Mouse (Mus musculus) liver, embryonic 16.5 days (tissue): Measurements from ENCODE around the gene Padi1. TPM values are rescaled to one million over a fixed set of nuclear protein-coding genes. Genes with fewer than 3 reads are reported as not detected.

Source experiments
- ATAC-seq: fragments of 200-750 bp; cut with Nextera tagmentation; 2 replicates; pipeline ENCODE4 v1.8.0; 2017; ENCODE audit warnings: low read depth, mild to moderate bottlenecking, moderate number of reproducible peaks, moderate library complexity
- H3K27ac ChIP-seq: fragments of 300-500 bp; sonication (generic); 2 replicates; pipeline ENCODE4 v1.5.1; 2014; ENCODE audit warnings: mild to moderate bottlenecking, low read length
- H3K27me3 ChIP-seq: fragments of 300-500 bp; sonication (generic); 2 replicates; pipeline ENCODE4 v1.6.1; 2014; ENCODE audit warnings: low read depth, low read length, mixed read lengths; ENCODE audit not compliant: control insufficient read depth, insufficient read depth
- H3K36me3 ChIP-seq: fragments of 300-500 bp; sonication (generic); 2 replicates; pipeline ENCODE4 v1.6.1; 2014; ENCODE audit warnings: mild to moderate bottlenecking; ENCODE audit not compliant: control insufficient read depth, insufficient read depth
- H3K4me1 ChIP-seq: fragments of 300-500 bp; sonication (generic); 2 replicates; pipeline ENCODE4 v1.6.1; 2014; ENCODE audit warnings: low read depth, low read length, mixed read lengths; ENCODE audit not compliant: control insufficient read depth
- H3K4me2 ChIP-seq: fragments of 300-500 bp; sonication (generic); 2 replicates; pipeline ENCODE4 v1.6.1; 2014; ENCODE audit warnings: low read depth, low read length, mixed read lengths
- H3K4me3 ChIP-seq: fragments of 300-500 bp; sonication (generic); 2 replicates; pipeline ENCODE4 v1.5.1; 2014; ENCODE audit warnings: low read depth, mild to moderate bottlenecking, low read length
- H3K9ac ChIP-seq: fragments of 300-500 bp; sonication (generic); 2 replicates; pipeline ENCODE4 v1.6.1; 2014; ENCODE audit warnings: low read depth, low read length
- H3K9me3 ChIP-seq: fragments of 300-500 bp; sonication (generic); replicated peaks from 2 replicates; pipeline ENCODE4 v1.6.1; 2016; ENCODE audit warnings: low read length; ENCODE audit not compliant: control insufficient read depth
- whole genome bisulfite sequencing: fragments of 180-500 bp; shearing (Covaris S2); extraction: QIAGEN DNeasy Blood & Tissue Kit; methylation state at CpG from one replicate; pipeline ENCODE4 v1.1.7; 2014; ENCODE audit not compliant: insufficient replicate concordance; 5-methylcytosine and 5-hydroxymethylcytosine counted together
- polyA plus RNA-seq: library from polyadenylated mRNA; unstranded; fragments of >200 nt; fragmentation: Nextera tagmentation; extraction: Ambion mirVana; gene quantifications from 2 replicates; pipeline ENCODE4 v1.2.1, GENCODE M21; 2015

The Padi1 gene
- polyA plus RNA-seq, 1 experiment from 2014 or later = not detected

DNA sequence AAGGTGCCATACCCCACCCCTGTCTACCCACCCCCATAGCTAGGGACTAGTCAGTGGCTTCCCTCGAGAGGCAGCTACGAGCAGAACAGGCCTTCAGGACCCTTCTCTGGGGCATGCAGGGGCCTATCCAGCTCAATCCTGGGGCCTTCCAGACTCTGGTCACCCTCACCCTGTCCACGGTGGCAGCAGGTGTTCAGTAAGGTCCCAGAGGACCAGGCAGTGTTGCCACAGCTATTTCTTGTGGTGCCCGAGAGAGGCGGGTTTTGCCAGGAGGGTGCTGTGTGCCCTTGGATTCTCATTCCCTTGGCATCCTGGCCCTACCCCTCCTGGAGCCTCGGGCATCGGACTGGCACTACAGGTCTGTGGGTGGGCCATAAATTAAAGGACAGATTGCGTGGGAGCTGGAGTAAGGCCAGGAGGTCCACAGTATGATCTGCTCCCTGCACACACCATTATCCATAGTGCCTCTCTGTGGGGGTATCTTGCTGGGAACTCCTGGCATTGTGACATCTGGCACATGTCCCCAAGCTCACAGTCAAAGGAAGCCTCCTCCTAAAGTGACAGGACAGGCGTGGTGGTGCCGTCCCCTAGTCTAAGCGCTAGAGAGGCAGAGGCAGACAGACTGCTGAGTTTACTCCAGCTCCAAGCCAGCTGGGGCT lies 9.2 kb downstream of the Padi1 start:
- no peak overlapping the region for H3K4me3 ChIP-seq
- H3K9ac ChIP-seq = peak overlapping the region; percentile 6; the same call in 1 of the 2 replicates
- peaks cover 11% of the 10 kb centered on the region for H3K4me1 ChIP-seq
- H3K27ac ChIP-seq = no peak overlapping the region
- H3K9me3 ChIP-seq = no peaks in the 10 kb centered on the region
- 67% methylated on average over 11 of the region's 11 CpGs for WGBS
- no peak overlapping the region for H3K4me2 ChIP-seq
- ATAC-seq = no peak
- no peaks in the 10 kb centered on the region for H3K36me3 ChIP-seq
- H3K27me3 ChIP-seq = peaks cover 11% of the 10 kb centered on the region

GRCm38 (mm10) chr4:140835682-140836081 lies 9.9 kb downstream of the Padi1 start:
- Histone ChIP-seq H3K4me3 (no peak overlapping the region), H3K36me3 (no peaks in the 10 kb centered on the region), H3K9me3 (no peaks in the 10 kb centered on the region), H3K9ac (peak overlapping the region; percentile 6; the same call in 1 of the 2 replicates), H3K27ac (no peak overlapping the region), H3K4me1 (peaks cover 11% of the 10 kb centered on the region), H3K4me2 (peak overlapping the region; percentile 27; the same call in 1 of the 2 replicates), H3K27me3 (peaks cover 11% of the 10 kb centered on the region)
- WGBS = 5% methylated on average over 10 of the region's 10 CpGs
- peak; percentile 82 for ATAC-seq

- WGBS = 66% methylated on average over 6 of the region's 6 CpGs
- no peak for ATAC-seq
- peaks cover 11% of the 10 kb centered on the region for H3K27me3 ChIP-seq
Observed at GRCm38 (mm10) chr4:140834327-140834934, 11.1 kb downstream of the Padi1 start.

DNA sequence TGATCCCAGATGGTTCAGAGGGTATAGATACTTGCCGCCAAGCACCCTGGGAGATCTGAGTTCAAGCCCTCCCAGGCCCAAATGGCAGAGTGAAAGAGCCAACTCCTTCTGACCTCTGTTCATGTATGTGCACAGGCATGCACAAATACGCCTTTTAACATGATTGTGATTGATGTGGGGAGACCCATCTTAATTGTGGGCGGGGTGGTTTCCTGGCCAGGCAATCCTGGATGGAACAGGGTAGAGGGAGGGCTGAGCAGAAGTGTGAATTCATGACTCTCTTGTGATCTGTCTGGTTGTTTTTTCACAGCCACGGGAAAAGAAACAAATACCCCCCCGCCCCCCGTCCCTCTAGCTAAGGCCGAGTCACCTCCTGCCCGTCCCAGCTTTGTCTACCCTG lies 12.8 kb downstream of the Padi1 start:
- ATAC-seq = no peak
- H3K9me3 ChIP-seq = no peaks in the 10 kb centered on the region
- no peak overlapping the region for H3K9ac ChIP-seq
- 39% methylated on average over 8 of the region's 8 CpGs for WGBS
- H3K4me2 ChIP-seq = no peak overlapping the region
- no peak overlapping the region for H3K27ac ChIP-seq
- no peak overlapping the region for H3K4me3 ChIP-seq
- H3K4me1 ChIP-seq = peaks cover 11% of the 10 kb centered on the region
- H3K36me3 ChIP-seq = no peaks in the 10 kb centered on the region
- H3K27me3 ChIP-seq = peaks cover 15% of the 10 kb centered on the region

More at GRCm38 (mm10) chr4:140834327-140834934, 11.1 kb downstream of the Padi1 start:
- peaks cover 11% of the 10 kb centered on the region for H3K4me1 ChIP-seq
- no peaks in the 10 kb centered on the region for H3K36me3 ChIP-seq
- H3K4me3 ChIP-seq = no peak overlapping the region
- no peaks in the 10 kb centered on the region for H3K9me3 ChIP-seq
- H3K9ac ChIP-seq = no peak overlapping the region
- no peak overlapping the region for H3K27ac ChIP-seq
- no peak overlapping the region for H3K4me2 ChIP-seq

GRCm38 (mm10) chr4:140831808-140832207 lies 13.8 kb downstream of the Padi1 start:
- ATAC-seq = no peak; the same call in 1 of the 2 replicates
- 64% methylated on average over 4 of the region's 4 CpGs for WGBS
- H3K4me2 ChIP-seq = no peak overlapping the region
- H3K27me3 ChIP-seq = peaks cover 15% of the 10 kb centered on the region
- no peak overlapping the region for H3K9ac ChIP-seq
- no peak overlapping the region for H3K4me3 ChIP-seq
- no peaks in the 10 kb centered on the region for H3K9me3 ChIP-seq
- peaks cover 11% of the 10 kb centered on the region for H3K4me1 ChIP-seq
- H3K36me3 ChIP-seq = no peaks in the 10 kb centered on the region
- no peak overlapping the region for H3K27ac ChIP-seq

- Histone ChIP-seq H3K4me1 (no peaks in the 10 kb centered on the region; the same call in 1 of the 2 replicates), H3K27ac (no peak overlapping the region), H3K36me3 (no peaks in the 10 kb centered on the region), H3K4me2 (no peak overlapping the region), H3K4me3 (no peak overlapping the region), H3K9me3 (no peaks in the 10 kb centered on the region), H3K27me3 (peaks cover 4% of the 10 kb centered on the region; the same call in 1 of the 2 replicates), H3K9ac (no peak overlapping the region)
- 39% methylated on average over 3 of the region's 3 CpGs for WGBS
- no peak for ATAC-seq
Observed at GRCm38 (mm10) chr4:140827237-140827636, 18.3 kb downstream of the Padi1 start.

DNA sequence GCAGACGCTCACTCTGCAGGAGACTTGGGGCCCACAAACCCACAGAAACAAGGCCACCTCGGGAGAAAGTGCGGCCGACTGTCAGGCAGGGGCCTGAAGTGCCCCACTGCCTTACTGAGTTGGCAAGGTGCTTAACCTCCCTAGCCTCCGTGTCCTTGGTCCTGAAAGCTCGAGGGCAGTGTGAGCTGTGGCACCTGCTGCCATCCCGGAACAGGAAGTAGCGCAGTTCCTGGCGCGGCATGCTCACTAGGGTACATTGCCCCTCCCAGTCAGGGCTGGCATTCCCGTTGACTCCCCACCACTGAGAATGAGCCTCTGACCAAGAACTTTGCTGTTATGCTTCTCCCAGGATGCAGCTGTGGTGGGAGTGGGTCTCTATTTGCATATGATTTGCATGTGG lies 19.6 kb downstream of the Padi1 start:
- no peaks in the 10 kb centered on the region for H3K4me1 ChIP-seq
- WGBS = 57% methylated on average over 11 of the region's 11 CpGs
- no peak overlapping the region for H3K9ac ChIP-seq
- H3K4me3 ChIP-seq = no peak overlapping the region
- H3K9me3 ChIP-seq = no peaks in the 10 kb centered on the region
- no peaks in the 10 kb centered on the region for H3K36me3 ChIP-seq
- H3K27ac ChIP-seq = no peak overlapping the region
- H3K4me2 ChIP-seq = no peak overlapping the region
- ATAC-seq = no peak
- H3K27me3 ChIP-seq = 0 out of 2 replicates have a peak, but pooled peaks cover 4% of the 10 kb centered on the region

DNA sequence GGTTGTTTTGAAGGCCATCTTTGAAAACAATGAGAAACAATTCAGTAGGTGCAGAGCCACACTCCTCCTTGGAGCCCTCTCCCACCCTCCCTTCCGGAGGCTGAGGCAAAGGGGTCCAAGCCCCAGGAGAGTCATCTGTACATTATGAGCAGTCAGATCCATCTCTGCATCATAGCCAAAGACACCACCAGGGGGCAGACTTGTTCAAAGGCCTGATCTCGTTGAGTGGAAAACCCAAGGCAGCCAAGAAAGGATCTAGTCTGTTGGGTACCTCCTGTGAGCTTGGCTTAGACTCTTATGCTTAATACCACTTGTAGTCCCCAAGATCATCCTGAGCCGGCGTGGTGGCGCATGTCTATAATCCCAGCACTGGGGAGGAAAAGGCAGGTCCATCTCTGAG lies 23.6 kb downstream of the Padi1 start:
- Histone ChIP-seq H3K9ac (no peak overlapping the region), H3K4me3 (no peak overlapping the region)

DNA sequence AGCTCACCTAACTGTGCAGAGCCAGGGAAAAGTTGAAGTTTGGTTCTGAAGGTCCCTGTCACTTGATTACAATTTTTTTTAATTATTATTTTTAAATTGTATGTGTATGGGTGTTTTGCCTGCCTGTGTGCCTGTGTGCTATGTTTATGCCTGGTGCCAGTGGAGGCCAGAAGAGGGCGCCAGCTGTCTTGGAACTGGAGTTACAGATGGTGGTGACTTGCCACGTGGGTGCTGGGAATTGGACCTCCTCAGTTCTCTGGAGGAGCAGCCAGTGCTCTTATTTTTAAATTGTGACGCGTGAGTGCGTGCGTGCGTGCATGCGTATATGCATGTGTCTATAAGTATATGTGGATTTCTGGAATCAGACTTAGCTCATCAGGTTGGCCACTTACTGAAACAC lies 28.2 kb downstream of the Padi1 start:
- WGBS = 84% methylated on average over 8 of the region's 8 CpGs
- H3K9ac ChIP-seq = no peak overlapping the region
- H3K4me3 ChIP-seq = no peak overlapping the region
- H3K4me2 ChIP-seq = no peak overlapping the region
- no peaks in the 10 kb centered on the region for H3K9me3 ChIP-seq
- H3K27me3 ChIP-seq = no peaks in the 10 kb centered on the region
- ATAC-seq = no peak
- H3K4me1 ChIP-seq = peaks cover 38% of the 10 kb centered on the region
- H3K36me3 ChIP-seq = no peaks in the 10 kb centered on the region
- H3K27ac ChIP-seq = no peak overlapping the region

More for the DNA sequence above, 23.6 kb downstream of the Padi1 start:
- Histone ChIP-seq H3K27ac (no peak overlapping the region), H3K4me1 (no peaks in the 10 kb centered on the region), H3K4me2 (no peak overlapping the region), H3K36me3 (no peaks in the 10 kb centered on the region), H3K27me3 (no peaks in the 10 kb centered on the region), H3K9me3 (no peaks in the 10 kb centered on the region)
- ATAC-seq = peak; percentile 31; the same call in 1 of the 2 replicates
- WGBS = 46% methylated on average over 5 of the region's 5 CpGs
